Mouse (Mus musculus) hindbrain, postnatal 0 days (tissue): ENCODE results near the gene Ubald2. TPM values are rescaled to one million over a fixed set of nuclear protein-coding genes. Genes with fewer than 3 reads are reported as not detected.

Source experiments
- ATAC-seq: fragments of 200-750 bp; cut with Nextera tagmentation; 2 replicates; pipeline ENCODE4 v1.8.0; 2017; ENCODE audit warnings: mild to moderate bottlenecking, moderate TSS enrichment, moderate library complexity
- DNase-seq: peaks from one replicate; pipeline ENCODE4 v3.0.0-alpha.2; 2015; ENCODE audit warnings: low spot score
- H3K27ac ChIP-seq: fragments of 300-500 bp; sonication (generic); 2 replicates; pipeline ENCODE4 v1.5.1; 2014; ENCODE audit warnings: mild to moderate bottlenecking
- H3K27me3 ChIP-seq: fragments of 300-500 bp; sonication (generic); 2 replicates; pipeline ENCODE4 v1.6.1; 2014; ENCODE audit warnings: low read length, mixed read lengths; ENCODE audit not compliant: insufficient read depth
- H3K36me3 ChIP-seq: fragments of 300-500 bp; sonication (generic); 2 replicates; pipeline ENCODE4 v1.6.1; 2014; ENCODE audit warnings: low read length, mixed read lengths; ENCODE audit not compliant: insufficient read depth
- H3K4me1 ChIP-seq: fragments of 300-500 bp; sonication (generic); 2 replicates; pipeline ENCODE4 v1.6.1; 2014; ENCODE audit warnings: antibody characterized with exemption, low read length, mixed read lengths; ENCODE audit not compliant: insufficient read depth
- H3K4me2 ChIP-seq: fragments of 300-500 bp; sonication (generic); 2 replicates; pipeline ENCODE4 v1.6.1; 2014; ENCODE audit warnings: low read depth, mild to moderate bottlenecking, low read length, moderate library complexity, mixed read lengths
- H3K4me3 ChIP-seq: fragments of 300-500 bp; sonication (generic); 2 replicates; pipeline ENCODE4 v1.5.1; 2014; ENCODE audit warnings: low read length
- H3K9ac ChIP-seq: fragments of 300-500 bp; sonication (generic); replicated peaks from 2 replicates; pipeline ENCODE4 v1.6.1; 2014; ENCODE audit warnings: mild to moderate bottlenecking, low read length, moderate library complexity, mixed read lengths
- H3K9me3 ChIP-seq: fragments of 300-500 bp; sonication (generic); 2 replicates; pipeline ENCODE4 v1.6.1; 2016; ENCODE audit warnings: low read length, mixed read lengths
- CTCF ChIP-seq: IDR thresholded peaks from 2 replicates; pipeline ENCODE4 v1.5.1; 2016; ENCODE audit warnings: antibody characterized with exemption, control low read depth, low read depth
- WGBS: fragments of 180-500 bp; shearing (Covaris S2); extraction: QIAGEN DNeasy Blood & Tissue Kit; methylation state at CpG from one replicate; pipeline ENCODE4 v1.1.7; 2014; 5-methylcytosine and 5-hydroxymethylcytosine counted together
- polyA plus RNA-seq: library from polyadenylated mRNA; unstranded; fragments of >200 nt; fragmentation: Nextera tagmentation; extraction: Ambion mirVana; gene quantifications from 2 replicates; pipeline ENCODE4 v1.2.1, GENCODE M21; 2015
- total RNA-seq: library from RNA; depleted of rRNA; stranded (reverse); fragments of >200 nt; gene quantifications from 2 replicates; pipeline ENCODE4 v1.2.3, GENCODE M21; 2014

Gene Ubald2
- total and polyA plus RNA-seq, 2 experiments from 2014 or later: 39.3 to 102 TPM

GRCm38 (mm10) chr11:116470896-116471295, 37.0 kb downstream of the Ubald2 start:
- Histone ChIP-seq H3K36me3 (peaks cover 56% of the 10 kb centered on the region), H3K9ac (no peak overlapping the region), H3K4me1 (no peaks in the 10 kb centered on the region), H3K4me2 (no peak overlapping the region), H3K27ac (no peak overlapping the region), H3K4me3 (no peak overlapping the region), H3K9me3 (no peaks in the 10 kb centered on the region), H3K27me3 (no peaks in the 10 kb centered on the region)
- no peak for TF ChIP-seq CTCF
- ATAC-seq (no peak), DNase-seq (no peak)
- 87% methylated on average over 4 of the region's 4 CpGs for WGBS

- no peak for DNase-seq
- no peak for ATAC-seq
- no peak overlapping the region for H3K9ac ChIP-seq
- peaks cover 68% of the 10 kb centered on the region for H3K36me3 ChIP-seq
- no peak for TF ChIP-seq CTCF
- no peaks in the 10 kb centered on the region for H3K27me3 ChIP-seq
- no peaks in the 10 kb centered on the region for H3K9me3 ChIP-seq
- H3K27ac ChIP-seq: no peak overlapping the region
- H3K4me1 ChIP-seq: no peaks in the 10 kb centered on the region
- no peak overlapping the region for H3K4me3 ChIP-seq
- 84% methylated on average over 4 of the region's 4 CpGs for WGBS
- no peak overlapping the region for H3K4me2 ChIP-seq
Measured at GRCm38 (mm10) chr11:116472275-116472674, 38.4 kb downstream of the Ubald2 start.

GRCm38 (mm10) chr11:116476041-116476440, 42.1 kb downstream of the Ubald2 start:
- TF ChIP-seq CTCF: no peak
- Histone ChIP-seq H3K4me3 (no peak overlapping the region), H3K9ac (no peak overlapping the region), H3K4me1 (no peaks in the 10 kb centered on the region), H3K36me3 (peaks cover 79% of the 10 kb centered on the region), H3K9me3 (no peaks in the 10 kb centered on the region), H3K27me3 (no peaks in the 10 kb centered on the region), H3K27ac (no peak overlapping the region), H3K4me2 (no peak overlapping the region)
- ATAC-seq (no peak), DNase-seq (no peak)
- WGBS: 71% methylated on average over 10 of the region's 10 CpGs

GRCm38 (mm10) chr11:116476696-116477095, 42.8 kb downstream of the Ubald2 start:
- WGBS: 82% methylated on average over 6 of the region's 6 CpGs
- Histone ChIP-seq H3K27ac (no peak overlapping the region), H3K4me1 (0 out of 2 replicates have a peak, but pooled peaks cover 4% of the 10 kb centered on the region), H3K4me3 (no peak overlapping the region), H3K36me3 (peaks cover 78% of the 10 kb centered on the region), H3K4me2 (no peak overlapping the region), H3K9me3 (no peaks in the 10 kb centered on the region), H3K27me3 (no peaks in the 10 kb centered on the region), H3K9ac (no peak overlapping the region)
- ATAC-seq (no peak), DNase-seq (no peak)
- TF ChIP-seq CTCF: no peak

GRCm38 (mm10) chr11:116477160-116477759, 43.4 kb downstream of the Ubald2 start:
- Histone ChIP-seq H3K27me3 (no peaks in the 10 kb centered on the region), H3K9me3 (no peaks in the 10 kb centered on the region), H3K4me1 (0 out of 2 replicates have a peak, but pooled peaks cover 4% of the 10 kb centered on the region), H3K9ac (no peak overlapping the region), H3K36me3 (peaks cover 74% of the 10 kb centered on the region), H3K27ac (no peak overlapping the region), H3K4me2 (no peak overlapping the region), H3K4me3 (no peak overlapping the region)
- DNase-seq: no peak
- TF ChIP-seq CTCF: no peak
- no peak for ATAC-seq
- WGBS: 66% methylated on average over 15 of the region's 15 CpGs

- 0 out of 2 replicates have a peak, but pooled peaks cover 4% of the 10 kb centered on the region for H3K4me1 ChIP-seq
- DNase-seq (no peak), ATAC-seq (no peak)
- peaks cover 68% of the 10 kb centered on the region for H3K36me3 ChIP-seq
- H3K4me2 ChIP-seq: no peak overlapping the region
- H3K4me3 ChIP-seq: no peak overlapping the region
- H3K27ac ChIP-seq: no peak overlapping the region
- H3K9me3 ChIP-seq: no peaks in the 10 kb centered on the region
- no peaks in the 10 kb centered on the region for H3K27me3 ChIP-seq
- 74% methylated on average over 7 of the region's 7 CpGs for WGBS
- H3K9ac ChIP-seq: no peak overlapping the region
- TF ChIP-seq CTCF: no peak
Measured at GRCm38 (mm10) chr11:116478978-116479377, 45.1 kb downstream of the Ubald2 start.

GRCm38 (mm10) chr11:116479832-116480231, 45.9 kb downstream of the Ubald2 start:
- WGBS: 55% methylated on average over 8 of the region's 8 CpGs
- ATAC-seq: no peak

More at GRCm38 (mm10) chr11:116479832-116480231, 45.9 kb downstream of the Ubald2 start:
- H3K4me2 ChIP-seq: no peak overlapping the region
- no peak for DNase-seq
- no peak overlapping the region for H3K4me3 ChIP-seq
- H3K27me3 ChIP-seq: no peaks in the 10 kb centered on the region
- peaks cover 70% of the 10 kb centered on the region for H3K36me3 ChIP-seq
- H3K9me3 ChIP-seq: no peaks in the 10 kb centered on the region
- no peak for TF ChIP-seq CTCF
- H3K27ac ChIP-seq: no peak overlapping the region
- H3K9ac ChIP-seq: no peak overlapping the region
- H3K4me1 ChIP-seq: 0 out of 2 replicates have a peak, but pooled peaks cover 4% of the 10 kb centered on the region
